Comparison of ENCODE assay signal across 13 mouse cellular contexts in genomic region chr14:31537298-31537697, GRCm38 (mm10). TPM values are rescaled to one million over a fixed set of nuclear protein-coding genes. Genes with fewer than 3 reads are reported as not detected.
DNase-seq lines count a peak whose midpoint lies in the region; ATAC-seq and TF ChIP-seq lines count a peak whose summit lies in the region.
"Had no signal": no experiment of that assay in that cellular context is flagged by ENCODE, and none has a peak within 500 bp of the region (broad histone marks: within the 10 kb centered on the region; RNA-seq: fewer than 3 reads in every experiment).

No protein-coding gene starts in this region.

- peak; percentile 7 to 41 for DNase-seq in left cerebral cortex, postnatal 10 days (ENCODE audit: extremely low spot score in 1 of 2, low spot score in 2 of 2)
- no peak for DNase-seq in left cerebral cortex, postnatal 36 days (ENCODE audit: low spot score in 2 of 2)
- DNase-seq in brain, embryonic 14.5 days (ENCODE audit: low read depth) = peak; percentile 10
- peak; percentile 63 for DNase-seq in gastrocnemius, postnatal 25 days
- DNase-seq in kidney, postnatal 25 days = peak; percentile 16 to 61
- DNase-seq in adrenal gland, adult 8-10 months = no peak
- DNase-seq in hindbrain, embryonic 14.5 days (ENCODE audit: low spot score) = no peak

- H3K4me3 ChIP-seq in hindbrain, embryonic 14.5 days (replicated peaks; ENCODE audit: low read length) = no peak overlapping the region
- H3K4me3 ChIP-seq: embryonic facial prominence, embryonic 13.5 days; heart, embryonic 15.5 days; midbrain, embryonic 13.5 days had no signal

- no peaks in the 10 kb centered on the region for H3K4me1 ChIP-seq in hindbrain, embryonic 14.5 days (replicated peaks; ENCODE audit: control insufficient read depth, insufficient read depth, low read length)
- H3K4me1 ChIP-seq: midbrain, embryonic 13.5 days had no signal

- no peak overlapping the region for H3K9ac ChIP-seq in hindbrain, embryonic 14.5 days
- H3K9ac ChIP-seq: embryonic facial prominence, embryonic 13.5 days; heart, embryonic 15.5 days; midbrain, embryonic 13.5 days had no signal

- H3K36me3 ChIP-seq in hindbrain, embryonic 14.5 days (replicated peaks; ENCODE audit: control insufficient read depth, insufficient read depth) = no peaks in the 10 kb centered on the region
- H3K36me3 ChIP-seq: embryonic facial prominence, embryonic 13.5 days; heart, embryonic 15.5 days; midbrain, embryonic 13.5 days had no signal

- H3K9me3 ChIP-seq in hindbrain, embryonic 14.5 days (ENCODE audit: control insufficient read depth, low read length) = no peaks in the 10 kb centered on the region
- H3K9me3 ChIP-seq: embryonic facial prominence, embryonic 13.5 days; heart, embryonic 15.5 days; midbrain, embryonic 13.5 days had no signal

- no peaks in the 10 kb centered on the region for H3K27me3 ChIP-seq in hindbrain, embryonic 14.5 days (ENCODE audit: control insufficient read depth, insufficient read depth, low read length)
- H3K27me3 ChIP-seq: embryonic facial prominence, embryonic 13.5 days; heart, embryonic 15.5 days; midbrain, embryonic 13.5 days had no signal

- 76% methylated on average over 6 of the region's 6 CpGs for WGBS in hindbrain, embryonic 14.5 days

- intact Hi-C loops in left cerebral cortex, postnatal 10 days (cut with DNase I) = no loop called here
- intact Hi-C loops in left cerebral cortex, postnatal 36 days (cut with DNase I) = no loop called here

- no peak for ATAC-seq in megakaryocyte, adult 5-6 weeks (ENCODE audit: poor library complexity, severe bottlenecking)
- no peak for ATAC-seq in hindbrain, embryonic 14.5 days (ENCODE audit: low FRiP score)
- ATAC-seq: CD4-positive, CD25-positive, alpha-beta regulatory T cell, adult 4 months; midbrain, embryonic 13.5 days had no signal

- no peak for TF ChIP-seq CTCF in brain, embryonic 14.5 days (IDR thresholded peaks at IDR 0.05; ENCODE audit: borderline replicate concordance, extremely low read depth, insufficient read depth, insufficient read length)

- TF ChIP-seq POLR2A in brain, embryonic 14.5 days (IDR thresholded peaks at IDR 0.05; ENCODE audit: borderline replicate concordance, extremely low read depth, insufficient read depth, insufficient read length, poor library complexity, severe bottlenecking) = no peak

- H3K27ac ChIP-seq in hindbrain, embryonic 14.5 days = no peak overlapping the region
- H3K27ac ChIP-seq: embryonic facial prominence, embryonic 13.5 days; heart, embryonic 15.5 days; midbrain, embryonic 13.5 days; stomach, postnatal 0 days had no signal

- H3K4me2 ChIP-seq in hindbrain, embryonic 14.5 days (replicated peaks) = no peak overlapping the region
- H3K4me2 ChIP-seq: embryonic facial prominence, embryonic 13.5 days; heart, embryonic 15.5 days; midbrain, embryonic 13.5 days had no signal

RNA-seq across cellular contexts. Expression of gene Mettl6, which starts 42.5 kb away (rescaled TPM):
- total RNA-seq in left cerebral cortex, postnatal 10 days (2021) = 10 to 100 TPM; 26.5 to 27.3 TPM
- total RNA-seq in left cerebral cortex, postnatal 36 days (2021) = 10 to 100 TPM; 29.7 to 35.1 TPM
- polyA plus RNA-seq in brain, embryonic 14.5 days (2012; rRNA removed) = 21.3 and 24.5 TPM in 2 replicates
- 1 to 10 TPM; 6.9 to 9.8 TPM for total RNA-seq in gastrocnemius, postnatal 25 days (2021)
- 11.2 and 17.8 TPM in 2 replicates for total RNA-seq in megakaryocyte, adult 5-6 weeks (2015)
- total RNA-seq in megakaryocyte, adult 5-6 weeks (2017) = 51.6 and 53.3 TPM in 2 replicates
- 10 to 100 TPM; 22.4 to 33.2 (median 27.2) TPM for total RNA-seq in adrenal gland, adult 8-10 months (2022)
- polyA plus RNA-seq in hindbrain, embryonic 14.5 days (2014; fragmentation: Nextera tagmentation; extraction: Ambion mirVana) = 41.7 and 45.0 TPM in 2 replicates

RNA-seq across cellular contexts. Expression of gene Eaf1, which starts 43.1 kb away (rescaled TPM):
- 10 to 100 TPM; 13.1 to 14.2 TPM for total RNA-seq in left cerebral cortex, postnatal 10 days (2021)
- total RNA-seq in left cerebral cortex, postnatal 36 days (2021) = 10 to 100 TPM; 12.4 to 13.8 TPM
- 19.1 and 19.5 TPM in 2 replicates for polyA plus RNA-seq in brain, embryonic 14.5 days (2012; rRNA removed)
- total RNA-seq in gastrocnemius, postnatal 25 days (2021) = 1 to 10 TPM; 8.5 to 8.6 TPM
- 16.4 and 18.1 TPM in 2 replicates for total RNA-seq in megakaryocyte, adult 5-6 weeks (2015)
- 13.9 and 18.8 TPM in 2 replicates for total RNA-seq in megakaryocyte, adult 5-6 weeks (2017)
- total RNA-seq in adrenal gland, adult 8-10 months (2022) = 10 to 100 TPM; 45.1 to 53.4 (median 49.7) TPM
- 9.3 and 10.0 TPM in 2 replicates for polyA plus RNA-seq in hindbrain, embryonic 14.5 days (2014; fragmentation: Nextera tagmentation; extraction: Ambion mirVana)

RNA-seq across cellular contexts. Expression of gene Colq, which starts 53.8 kb away (rescaled TPM):
- 1 to 10 TPM; 2.0 to 3.3 TPM for total RNA-seq in left cerebral cortex, postnatal 10 days (2021)
- total RNA-seq in left cerebral cortex, postnatal 36 days (2021) = 1 to 10 TPM; 1.4 to 2.6 TPM
- polyA plus RNA-seq in brain, embryonic 14.5 days (2012; rRNA removed) = 0.16 TPM in 2 replicates
- 1 to 10 TPM; 6.4 to 9.6 TPM for total RNA-seq in gastrocnemius, postnatal 25 days (2021)
- 0.07 TPM in 1 of 2 replicates, not detected in the other for total RNA-seq in megakaryocyte, adult 5-6 weeks (2015)
- total RNA-seq in megakaryocyte, adult 5-6 weeks (2017) = not detected in 2 replicates
- under 1 TPM in 1 of 4 experiments, not detected in 3; 0.10 TPM for total RNA-seq in adrenal gland, adult 8-10 months (2022)
- 0.16 and 0.24 TPM in 2 replicates for polyA plus RNA-seq in hindbrain, embryonic 14.5 days (2014; fragmentation: Nextera tagmentation; extraction: Ambion mirVana)
- polyA plus RNA-seq: midbrain, embryonic 13.5 days had no signal

Comparison
In these comparisons a context has a peak if more than half of its experiments do, and no peak if none do; other contexts are left out.
1. DNase-seq: peak in left cerebral cortex, postnatal 10 days (2 of 2), brain, embryonic 14.5 days (single experiment), gastrocnemius, postnatal 25 days (single experiment) and kidney, postnatal 25 days (2 of 2); none in left cerebral cortex, postnatal 36 days (0 of 2), adrenal gland, adult 8-10 months (single experiment) and hindbrain, embryonic 14.5 days (single experiment).